Mouse (Mus musculus): Measurements from ENCODE around the gene Coro1b. TPM values are rescaled to one million over a fixed set of nuclear protein-coding genes. Genes with fewer than 3 reads are reported as not detected.

Gene Coro1b
- polyA plus RNA-seq, 1 experiment: 238 TPM

DNA sequence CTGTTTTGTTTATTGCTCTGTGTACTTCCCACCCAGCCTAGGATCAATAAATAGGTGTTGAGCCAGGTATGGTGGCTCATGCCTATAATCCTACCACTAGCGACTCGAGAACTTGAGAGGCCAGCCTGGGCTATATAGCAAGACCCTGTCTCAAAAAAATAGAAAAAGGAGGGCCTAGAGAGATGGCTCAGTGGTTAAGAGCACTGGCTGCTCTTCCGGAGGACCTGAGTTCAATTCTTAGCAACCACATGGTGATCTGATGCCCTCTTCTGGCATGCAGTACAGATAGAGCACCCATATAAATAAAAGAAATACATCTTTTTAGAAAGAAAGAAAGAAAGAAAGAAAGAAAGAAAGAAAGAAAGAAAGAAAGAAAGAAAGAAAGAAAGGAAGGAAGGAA lies 54.7 kb downstream of the Coro1b start:
- no peak overlapping the region for H3ac ChIP-seq (ENCODE audit: control insufficient read depth, insufficient read length)
- no peak overlapping the region for H3K4me2 ChIP-seq (ENCODE audit: low read depth)
- no peaks in the 10 kb centered on the region for H3K36me3 ChIP-seq (ENCODE audit: control insufficient read depth, insufficient read depth)
- TF ChIP-seq USF1 (IDR thresholded peaks at IDR 0.05; ENCODE audit: low read depth) (no peak), MYOG (IDR thresholded peaks at IDR 0.05; ENCODE audit: control insufficient read depth in 1 of 3, insufficient read depth in 1 of 3, insufficient read length in 2 of 3, low read depth in 2 of 3) (no peak), MYOD1 (IDR thresholded peaks at IDR 0.05; ENCODE audit: control insufficient read depth in 1 of 3, insufficient read length in 2 of 3, low read depth in 2 of 3) (no peak), POLR2A (IDR thresholded peaks at IDR 0.05; ENCODE audit: insufficient read length, low read depth) (no peak)
- no peak overlapping the region for H3K4me3 ChIP-seq
- no peaks in the 10 kb centered on the region for H3K27me3 ChIP-seq (ENCODE audit: control insufficient read depth, insufficient read depth, insufficient read length)
- peaks cover 17% of the 10 kb centered on the region for H3K79me2 ChIP-seq (ENCODE audit: control insufficient read depth, insufficient read depth)

Other genes starting within 250 kb of the Coro1b start
- 50.9 TPM for gene Tcirg1, start 241.5 kb upstream of the Coro1b start, polyA plus RNA-seq (2012; fragmentation: generic; extraction: Trizol)
- 482 TPM for gene Ndufs8, start 235.8 kb upstream of the Coro1b start, polyA plus RNA-seq (2012; fragmentation: generic; extraction: Trizol)
- gene Aldh3b1, start 218.8 kb upstream of the Coro1b start, polyA plus RNA-seq (2012; fragmentation: generic; extraction: Trizol): 51.8 TPM
- gene Unc93b1, start 213.4 kb upstream of the Coro1b start, polyA plus RNA-seq (2012; fragmentation: generic; extraction: Trizol): 4.0 TPM
- gene Aldh3b3, start 190.0 kb upstream of the Coro1b start, polyA plus RNA-seq (2012; fragmentation: generic; extraction: Trizol): 1.2 TPM
- gene Aldh3b2, start 176.3 kb upstream of the Coro1b start, polyA plus RNA-seq (2012; fragmentation: generic; extraction: Trizol): 0.11 TPM
- 6.3 TPM for gene Acy3, start 162.0 kb upstream of the Coro1b start, polyA plus RNA-seq (2012; fragmentation: generic; extraction: Trizol)
- 0.04 TPM for gene Tbx10, start 155.9 kb upstream of the Coro1b start, polyA plus RNA-seq (2012; fragmentation: generic; extraction: Trizol)
- 36.9 TPM for gene Nudt8, start 148.0 kb upstream of the Coro1b start, polyA plus RNA-seq (2012; fragmentation: generic; extraction: Trizol)
- gene Gm49405, start 148.0 kb upstream of the Coro1b start, polyA plus RNA-seq (2012; fragmentation: generic; extraction: Trizol): 0.50 TPM
- 2.5 TPM for gene Doc2g, start 145.3 kb upstream of the Coro1b start, polyA plus RNA-seq (2012; fragmentation: generic; extraction: Trizol)
- 405 TPM for gene Ndufv1, start 135.8 kb upstream of the Coro1b start, polyA plus RNA-seq (2012; fragmentation: generic; extraction: Trizol)
- 768 TPM for gene Gstp1, start 110.6 kb upstream of the Coro1b start, polyA plus RNA-seq (2012; fragmentation: generic; extraction: Trizol)
- gene Gstp2, start 102.6 kb upstream of the Coro1b start, polyA plus RNA-seq (2012; fragmentation: generic; extraction: Trizol): 6.7 TPM
- 0.25 TPM for gene Gstp3, start 89.0 kb upstream of the Coro1b start, polyA plus RNA-seq (2012; fragmentation: generic; extraction: Trizol)
- not detected for gene Cabp2, start 67.0 kb upstream of the Coro1b start, polyA plus RNA-seq (2012; fragmentation: generic; extraction: Trizol)
- 148 TPM for gene Cdk2ap2, start 51.4 kb upstream of the Coro1b start, polyA plus RNA-seq (2012; fragmentation: generic; extraction: Trizol)
- gene Pitpnm1, start 48.6 kb upstream of the Coro1b start, polyA plus RNA-seq (2012; fragmentation: generic; extraction: Trizol): 42.3 TPM
- gene Aip, start 22.8 kb upstream of the Coro1b start, polyA plus RNA-seq (2012; fragmentation: generic; extraction: Trizol): 250 TPM
- not detected for gene Gpr152, start 8.8 kb upstream of the Coro1b start, polyA plus RNA-seq (2012; fragmentation: generic; extraction: Trizol)
- gene Cabp4, start 4.6 kb upstream of the Coro1b start, polyA plus RNA-seq (2012; fragmentation: generic; extraction: Trizol): 0.10 TPM
- gene Ptprcap, start 5.0 kb downstream of the Coro1b start, polyA plus RNA-seq (2012; fragmentation: generic; extraction: Trizol): 4.9 TPM
- 42.0 TPM for gene Rps6kb2, start 14.7 kb downstream of the Coro1b start, polyA plus RNA-seq (2012; fragmentation: generic; extraction: Trizol)
- gene Carns1, start 26.9 kb downstream of the Coro1b start, polyA plus RNA-seq (2012; fragmentation: generic; extraction: Trizol): 8.2 TPM
- 0.67 TPM for gene Tbc1d10c, start 42.7 kb downstream of the Coro1b start, polyA plus RNA-seq (2012; fragmentation: generic; extraction: Trizol)
- 702 TPM for gene Ppp1ca, start 43.4 kb downstream of the Coro1b start, polyA plus RNA-seq (2012; fragmentation: generic; extraction: Trizol)
- gene Rad9a, start 53.0 kb downstream of the Coro1b start, polyA plus RNA-seq (2012; fragmentation: generic; extraction: Trizol): 16.7 TPM
- gene Clcf1, start 65.6 kb downstream of the Coro1b start, polyA plus RNA-seq (2012; fragmentation: generic; extraction: Trizol): 11.5 TPM
- not detected for gene AC109138.7, start 65.7 kb downstream of the Coro1b start, polyA plus RNA-seq (2012; fragmentation: generic; extraction: Trizol)
- gene Pold4, start 83.3 kb downstream of the Coro1b start, polyA plus RNA-seq (2012; fragmentation: generic; extraction: Trizol): 166 TPM
- gene Ssh3, start 120.6 kb downstream of the Coro1b start, polyA plus RNA-seq (2012; fragmentation: generic; extraction: Trizol): 0.17 TPM
- gene Ankrd13d, start 134.5 kb downstream of the Coro1b start, polyA plus RNA-seq (2012; fragmentation: generic; extraction: Trizol): 1.7 TPM
- 56.3 TPM for gene Grk2, start 157.6 kb downstream of the Coro1b start, polyA plus RNA-seq (2012; fragmentation: generic; extraction: Trizol)
- 20.3 TPM for gene Kdm2a, start 249.7 kb downstream of the Coro1b start, polyA plus RNA-seq (2012; fragmentation: generic; extraction: Trizol)

All from myocyte (in vitro differentiated cells).